Mouse (Mus musculus) telencephalon, adult 2 months (tissue): ENCODE measurements at regions not wholly inside any gene's neighbourhood (a gene's known extent, or its start where the extent isn't known, plus 50 kb on each side); places are given as distances from the start of the nearest gene placed in this dataset.

Experiments used
- DNase-seq: peaks from one replicate; pipeline ENCODE4 v3.0.0-alpha.2; 2011; ENCODE audit warnings: low read depth, low spot score

DNA sequence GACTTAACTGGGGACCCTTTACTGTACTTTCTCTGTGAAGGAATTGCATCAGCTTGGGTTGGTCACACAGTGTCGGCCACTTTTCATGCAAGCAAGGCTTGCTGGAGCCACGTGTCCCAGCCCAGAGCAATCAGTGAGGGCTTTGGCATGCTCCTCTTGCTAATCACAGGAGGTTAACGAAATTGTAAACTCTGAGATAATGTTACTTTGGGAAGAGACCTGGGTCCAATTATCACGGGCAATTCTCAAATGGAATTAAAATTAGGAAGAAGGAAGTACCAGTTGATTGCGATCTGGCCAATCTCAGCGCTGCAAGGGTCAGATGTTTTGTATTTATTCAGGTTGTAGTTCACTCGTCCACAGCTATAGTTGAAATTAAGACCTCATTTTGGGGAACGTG lies 153.2 kb downstream of the Dusp6 start:
- DNase-seq, result no peak

DNA sequence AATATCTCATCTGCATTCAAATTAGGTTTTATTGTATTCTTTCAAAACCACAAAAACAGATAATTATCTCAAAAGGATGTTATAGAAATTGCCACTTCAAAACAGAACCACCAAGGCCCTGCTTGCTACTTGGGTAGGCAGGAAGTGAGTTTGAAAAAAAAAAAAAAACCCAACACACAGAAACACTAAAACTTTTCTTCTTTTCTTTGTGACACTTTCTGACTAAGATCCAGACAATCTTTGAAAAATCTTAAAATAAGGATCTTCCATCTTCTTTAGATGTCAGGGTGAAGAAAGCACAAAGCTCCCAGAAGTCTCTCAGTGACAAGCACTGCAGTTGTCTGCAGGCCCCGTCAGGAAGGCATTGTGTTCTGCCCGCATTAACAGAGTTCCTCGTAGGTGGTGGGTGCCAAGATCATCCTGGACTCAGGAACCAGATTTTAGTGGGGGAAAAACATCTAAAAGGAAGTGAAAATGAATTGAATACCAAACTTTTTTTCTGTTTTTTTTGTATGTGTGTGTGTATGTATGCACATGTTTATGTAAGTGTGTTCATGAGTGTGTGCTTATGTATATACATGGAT lies 154.0 kb downstream of the Dusp6 start:
- no peak for DNase-seq

DNA sequence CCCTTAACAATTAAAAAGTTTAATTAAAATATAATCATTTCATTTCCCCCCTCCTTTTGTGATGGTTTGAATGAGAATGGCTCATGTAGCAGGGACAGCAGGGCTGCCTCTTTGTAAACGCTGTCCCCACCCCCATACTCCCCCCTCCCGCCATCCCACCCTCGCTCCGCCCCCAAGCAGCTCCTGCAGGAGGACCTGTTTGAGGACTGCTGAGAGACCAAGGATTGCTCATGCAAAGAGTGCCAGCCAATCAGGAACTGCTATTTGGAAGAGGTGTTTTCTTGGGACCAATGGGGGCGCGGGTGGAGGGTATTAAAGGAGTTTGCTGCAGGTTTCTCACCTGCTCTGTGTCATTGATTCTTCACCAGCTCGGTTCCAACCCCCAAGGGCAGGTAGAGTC lies 154.6 kb downstream of the Dusp6 start:
- DNase-seq, result no peak

DNA sequence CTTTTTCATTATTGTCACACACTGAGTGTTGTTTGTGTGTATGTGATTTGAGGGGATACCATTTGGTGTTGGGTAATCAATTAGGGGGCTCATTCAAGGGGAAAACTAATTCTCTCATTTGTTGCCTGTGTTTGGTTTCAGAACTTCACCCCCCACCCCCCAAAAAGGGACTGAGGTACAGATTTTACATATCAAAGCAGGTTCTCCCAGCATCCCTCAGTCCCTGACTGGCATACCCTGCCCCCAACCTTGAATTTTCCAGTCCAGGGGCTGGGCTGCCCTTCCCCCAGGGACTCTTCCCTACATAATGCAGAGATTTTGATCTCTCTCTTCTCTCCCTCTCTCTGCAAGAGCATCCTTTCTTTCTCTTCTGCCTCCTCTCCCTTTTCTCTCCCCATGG lies 155.5 kb downstream of the Dusp6 start:
- DNase-seq, result no peak

DNA sequence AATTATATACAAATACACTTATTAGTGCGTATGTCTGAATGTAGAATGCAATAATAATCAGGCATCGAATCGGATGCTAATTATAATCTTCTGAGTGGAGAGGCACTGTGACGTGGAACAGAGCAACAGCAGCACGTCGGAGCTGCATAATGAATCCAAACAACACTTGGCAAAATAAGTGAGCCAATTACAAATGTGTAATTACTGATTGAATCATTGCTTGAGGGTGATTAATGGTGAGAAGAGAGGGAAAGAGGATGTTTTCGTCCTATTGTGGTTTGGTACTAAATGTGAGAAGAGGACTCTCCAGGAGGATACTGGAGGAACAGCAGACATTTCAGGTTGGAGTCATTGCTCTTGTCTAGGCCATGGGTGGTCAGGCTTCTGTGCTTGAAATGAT lies 156.5 kb downstream of the Dusp6 start:
- no peak for DNase-seq

DNA sequence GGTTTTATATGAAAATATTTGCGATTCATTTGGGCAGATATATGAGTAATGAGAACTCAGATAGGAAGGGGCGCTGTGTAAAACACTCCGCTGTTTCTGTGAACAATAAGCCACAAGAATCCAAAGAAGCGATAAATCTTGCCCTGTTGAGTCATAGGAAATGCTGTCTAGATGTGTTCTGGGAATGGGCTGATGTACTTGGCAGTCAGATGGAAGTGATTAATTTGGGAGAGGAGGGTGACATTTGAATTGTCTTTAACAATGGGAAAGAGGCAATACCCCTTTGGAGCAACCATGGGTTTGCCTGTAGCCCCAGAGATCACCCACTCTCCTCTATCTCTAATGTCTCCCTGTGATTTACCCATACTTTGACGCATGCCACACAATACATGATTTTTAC lies 160.4 kb downstream of the Dusp6 start:
- DNase-seq, result no peak

DNA sequence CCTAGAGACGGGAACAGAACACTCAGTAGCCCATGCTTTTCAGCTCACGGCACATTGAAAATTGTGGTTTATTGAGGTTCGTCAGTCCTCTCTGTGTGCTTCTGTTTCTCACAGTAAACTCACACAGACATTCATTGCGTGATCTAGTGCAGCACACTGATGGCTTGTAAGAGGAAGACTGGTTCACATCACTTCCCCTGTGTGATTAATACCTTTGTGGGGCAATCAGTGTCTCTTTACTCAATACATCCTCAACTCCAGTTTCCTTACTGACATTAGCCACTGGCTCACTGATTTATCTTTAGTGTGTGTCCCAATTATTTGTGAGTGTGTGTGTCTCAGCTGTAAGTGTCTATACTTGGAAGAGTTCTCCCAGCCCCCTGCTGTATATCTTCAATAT lies 162.2 kb downstream of the Dusp6 start:
- DNase-seq, result no peak

DNA sequence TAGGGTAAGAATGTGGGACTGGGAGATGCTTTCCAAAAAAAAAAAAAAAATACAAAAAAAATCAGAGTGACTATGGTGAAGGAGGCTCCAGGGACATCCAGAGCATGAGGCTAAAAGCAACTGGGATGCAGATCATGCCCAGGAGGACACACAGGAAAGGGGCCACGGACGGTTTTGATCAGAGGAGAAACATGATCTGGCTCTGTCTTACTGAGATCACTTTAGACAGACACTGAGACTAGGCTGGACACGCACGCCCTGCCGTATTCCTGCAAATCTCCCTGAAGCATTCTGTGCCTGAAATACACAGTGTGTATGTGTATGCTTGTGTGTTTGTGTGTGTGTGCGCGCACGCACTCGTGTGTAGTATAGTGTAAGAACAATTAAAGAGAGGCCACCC lies 167.1 kb downstream of the Dusp6 start:
- no peak for DNase-seq

DNA sequence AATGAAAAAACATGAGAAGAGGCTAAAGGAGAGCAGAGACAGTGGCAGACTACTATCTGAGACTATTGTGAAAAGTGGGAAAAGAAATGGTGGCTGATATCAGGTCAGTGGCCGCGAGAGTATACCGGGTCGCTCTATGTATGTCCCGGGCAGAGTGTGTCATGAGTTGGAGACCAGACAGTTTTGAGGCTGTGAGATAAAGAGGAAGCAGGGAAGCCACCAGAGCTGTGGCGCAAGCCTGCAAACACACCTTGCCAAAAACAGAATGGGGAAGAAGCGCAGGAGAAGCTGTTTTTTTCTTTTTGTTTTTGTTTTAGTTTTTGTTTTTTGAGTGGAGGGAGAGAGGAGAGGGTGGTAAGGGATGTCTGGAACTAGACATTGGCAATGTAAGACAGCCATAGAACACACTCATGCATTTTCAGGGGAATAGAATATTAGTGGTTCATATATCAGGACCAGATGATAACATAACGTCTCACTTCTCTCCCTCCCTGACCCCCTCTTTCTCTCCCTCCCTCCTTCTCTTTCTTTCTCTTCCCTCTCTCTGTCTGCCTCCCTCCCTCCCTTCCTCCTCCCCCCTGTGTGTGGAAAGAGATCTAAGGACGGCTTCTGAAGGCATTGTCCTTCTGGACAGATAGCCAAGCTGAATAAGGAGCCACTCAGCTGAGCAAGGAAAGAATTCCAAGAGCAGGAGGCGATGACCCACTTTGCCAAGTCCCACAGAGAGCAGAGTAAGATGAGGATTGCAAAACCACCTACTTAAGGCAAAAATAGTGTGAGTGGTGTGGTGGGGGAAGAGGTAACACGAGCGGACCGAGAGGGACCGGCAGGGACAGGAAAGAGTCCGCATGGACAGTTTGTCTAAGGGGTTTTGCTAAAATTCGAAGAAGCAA lies 167.9 kb downstream of the Dusp6 start:
- no peak for DNase-seq

DNA sequence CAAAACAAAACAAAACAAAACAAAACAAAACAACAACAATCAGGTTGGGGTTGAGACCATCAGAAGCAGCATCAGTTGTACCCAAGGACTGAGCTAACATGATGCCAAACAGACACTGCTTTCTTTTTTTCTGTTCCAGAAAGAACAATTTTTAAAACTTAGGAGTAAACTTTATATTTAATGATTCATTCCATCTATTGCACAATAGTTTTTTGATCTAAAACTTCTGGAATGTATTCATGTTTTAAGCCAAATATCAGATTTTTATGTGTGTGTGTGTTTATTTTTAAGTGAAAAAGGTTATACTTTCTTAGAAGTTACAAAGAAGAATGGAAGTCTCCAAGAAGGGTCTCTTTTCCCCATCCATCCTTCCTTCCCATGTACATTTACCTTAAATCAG lies 174.0 kb downstream of the Dusp6 start:
- no peak for DNase-seq

DNA sequence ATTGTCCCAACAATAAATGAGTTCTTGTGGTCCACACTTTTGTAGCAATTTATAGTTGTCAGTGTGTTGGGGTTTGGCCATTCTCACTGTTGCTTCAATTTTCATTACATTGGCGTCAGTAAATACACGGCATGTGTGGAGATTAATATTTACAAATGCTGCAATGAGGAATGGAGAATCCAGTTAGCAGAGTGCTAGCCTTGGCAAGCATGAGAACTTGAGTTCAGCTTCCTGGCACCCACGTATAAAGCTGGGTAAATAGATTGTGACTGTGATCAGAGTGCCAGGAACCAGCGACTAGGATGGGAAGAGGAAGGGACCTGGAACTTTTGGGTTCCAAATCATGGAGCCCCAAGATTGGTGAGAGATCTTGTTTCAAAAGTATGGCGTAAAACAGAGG lies 177.1 kb downstream of the Dusp6 start:
- no peak for DNase-seq

DNA sequence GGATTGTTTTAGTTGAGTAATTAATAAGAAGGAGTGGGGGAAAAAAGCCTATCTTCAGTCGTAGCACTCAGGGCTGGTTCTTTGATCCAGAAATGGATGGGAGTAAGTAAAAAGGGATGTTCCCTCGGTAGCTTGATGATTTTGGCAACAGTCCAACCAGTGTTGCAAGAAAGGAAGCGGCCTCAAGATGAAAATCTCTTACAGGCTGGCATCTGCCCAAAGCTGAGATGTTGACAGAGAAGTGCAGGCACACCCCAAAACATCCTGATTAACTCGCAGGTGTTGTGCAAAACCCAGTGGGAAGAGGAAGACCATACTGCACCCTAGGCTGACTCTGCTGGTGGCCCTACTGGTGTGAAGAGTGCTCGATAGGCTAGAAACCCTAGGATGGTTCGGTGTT lies 178.0 kb downstream of the Dusp6 start:
- DNase-seq, result peak; percentile 55

DNA sequence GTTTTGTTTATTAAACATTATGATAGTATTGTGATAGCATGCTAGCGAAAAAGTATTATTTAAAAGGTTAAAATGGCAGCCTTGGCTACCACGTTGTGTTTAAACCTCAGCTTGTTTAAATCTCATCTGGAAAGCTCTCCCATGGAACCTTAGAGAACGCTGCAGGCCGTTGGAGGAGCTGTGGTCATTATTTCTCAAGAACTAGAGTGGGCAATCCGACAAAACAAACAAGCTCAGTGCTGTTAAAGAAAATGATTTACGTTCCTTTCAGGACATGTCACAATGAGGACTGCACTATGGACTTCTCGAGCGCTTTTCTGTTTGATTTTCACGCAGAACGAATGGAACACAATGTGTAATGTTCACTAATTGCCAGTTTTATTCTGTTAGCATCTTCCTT lies 178.9 kb downstream of the Dusp6 start:
- no peak for DNase-seq

DNA sequence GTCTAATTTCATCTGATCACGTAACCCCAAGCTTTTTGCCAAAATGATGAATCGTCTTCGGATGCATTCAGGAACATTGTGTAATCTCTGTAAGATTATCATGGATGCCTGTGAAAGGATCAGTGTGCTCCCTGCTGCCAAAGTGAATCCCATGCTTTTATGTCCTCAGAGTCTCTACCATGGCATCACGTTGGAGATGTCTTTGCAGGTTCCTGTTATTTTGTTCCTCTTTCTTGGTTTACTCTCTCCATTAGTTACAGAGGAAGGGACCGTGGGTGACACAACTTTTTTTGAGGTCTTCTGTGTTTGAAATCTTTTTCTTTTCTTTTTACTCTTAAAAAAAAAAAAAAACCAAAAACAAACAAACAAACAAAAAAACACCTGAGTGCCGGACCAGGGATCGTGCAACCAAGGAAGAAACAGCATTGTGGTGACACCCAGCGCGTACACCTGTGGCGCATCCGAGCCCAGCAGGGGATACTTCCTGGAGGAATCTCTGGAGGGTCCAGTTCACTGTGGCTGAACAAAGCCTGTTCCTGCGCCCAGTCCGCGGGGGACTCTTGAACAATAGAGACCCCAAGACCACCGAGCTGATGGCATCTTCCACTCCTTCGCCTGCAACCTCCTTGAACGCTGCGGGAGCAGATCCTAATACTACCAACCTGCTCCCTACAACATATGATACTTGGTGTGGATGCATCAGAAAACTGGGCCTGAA lies 180.6 kb downstream of the Dusp6 start:
- DNase-seq, result no peak

DNA sequence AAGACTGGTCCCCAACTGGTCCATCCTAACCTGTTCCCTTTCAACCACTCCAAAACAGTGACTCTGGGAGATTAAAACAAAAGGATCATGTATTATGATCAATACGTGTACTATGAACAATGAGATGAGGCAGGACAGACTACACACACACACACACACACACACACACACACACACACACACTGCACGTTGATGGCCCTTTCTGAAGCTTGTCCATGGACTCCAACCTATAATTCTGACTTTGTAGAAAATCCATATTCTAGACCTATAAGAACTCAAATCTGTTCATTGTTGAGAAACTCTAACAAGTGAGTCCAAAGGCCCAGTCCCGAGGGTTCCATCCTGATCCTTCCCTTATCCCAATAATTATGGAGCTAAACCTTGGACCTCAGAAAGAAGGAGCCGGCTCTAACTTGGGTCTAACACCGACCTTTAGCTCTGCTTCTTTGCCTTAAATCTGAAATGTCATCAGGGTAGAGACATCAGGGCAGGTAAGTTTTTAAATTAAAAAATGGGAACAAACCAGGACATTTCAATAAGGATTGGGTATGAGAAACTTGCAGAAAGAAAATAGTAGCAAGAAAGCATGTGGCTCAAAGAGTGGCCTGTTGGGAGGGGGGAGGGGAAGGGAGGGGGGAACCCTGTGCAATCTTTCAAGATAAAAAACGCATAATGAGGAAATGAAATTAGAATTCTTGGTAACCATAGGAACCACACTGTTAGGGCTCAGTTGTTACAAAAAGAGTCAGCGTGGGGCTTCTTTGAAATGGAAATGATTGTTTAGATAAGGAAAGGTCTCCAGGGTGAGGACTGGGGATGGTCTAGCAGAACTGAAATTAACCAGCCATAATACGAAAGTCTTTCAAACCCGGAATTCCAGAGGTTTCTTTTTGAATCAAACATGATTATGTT lies 187.9 kb downstream of the Dusp6 start:
- no peak for DNase-seq

DNA sequence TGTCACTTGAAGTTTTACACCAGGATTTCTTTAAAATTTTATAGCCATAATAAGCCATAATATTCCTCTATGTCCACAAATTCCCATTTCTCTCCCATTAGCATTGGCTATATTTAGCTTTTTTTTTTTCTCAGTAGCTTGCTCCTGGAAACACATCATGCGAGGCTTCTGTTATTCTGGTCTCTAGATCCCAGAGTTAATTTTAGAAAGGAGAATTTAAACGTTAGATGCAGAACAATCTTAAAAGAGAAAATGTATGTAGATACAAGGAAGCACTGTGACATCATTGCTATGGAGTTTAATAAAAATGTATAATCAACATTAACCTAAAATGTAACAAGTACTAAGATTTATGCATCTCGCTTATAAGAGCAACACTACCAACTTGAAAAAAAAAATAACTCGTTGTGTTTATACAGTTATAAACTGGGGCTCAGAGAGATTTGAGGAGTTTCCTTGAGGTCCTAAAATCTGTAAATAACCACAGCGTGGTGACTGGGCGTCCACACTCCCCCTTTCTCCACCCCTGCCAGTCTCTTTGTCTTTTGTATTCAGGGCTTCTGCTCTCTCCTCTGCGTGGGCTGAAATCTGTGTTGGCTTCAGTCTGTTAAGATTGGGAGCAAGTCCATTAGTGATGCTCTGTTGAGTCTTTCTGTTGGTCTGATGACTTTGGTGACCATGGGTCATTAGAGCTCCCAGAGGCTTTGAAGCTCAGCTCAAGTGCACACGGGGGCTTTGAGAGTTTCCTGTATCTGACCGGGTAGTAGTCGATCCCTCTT lies 188.8 kb downstream of the Dusp6 start:
- no peak for DNase-seq

DNA sequence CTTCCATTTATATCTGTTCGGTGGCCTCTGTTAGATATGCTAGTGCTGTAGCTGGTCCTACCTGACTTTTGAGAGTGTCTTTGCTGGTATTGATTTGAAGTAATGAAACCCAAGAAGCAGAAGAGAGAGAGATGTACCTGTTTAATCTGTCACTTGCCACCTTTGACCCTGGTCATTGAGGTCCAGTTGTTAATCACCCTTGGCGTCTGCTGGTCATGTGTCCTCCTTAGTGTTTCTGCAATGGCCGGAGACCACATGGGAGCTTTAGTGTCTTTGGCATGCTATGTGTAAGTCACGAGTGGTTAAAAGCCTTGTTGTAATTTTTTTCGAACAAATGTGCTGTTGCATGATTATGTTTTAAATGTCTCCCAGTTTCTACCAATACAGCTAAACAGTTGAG lies 193.1 kb downstream of the Dusp6 start:
- no peak for DNase-seq

DNA sequence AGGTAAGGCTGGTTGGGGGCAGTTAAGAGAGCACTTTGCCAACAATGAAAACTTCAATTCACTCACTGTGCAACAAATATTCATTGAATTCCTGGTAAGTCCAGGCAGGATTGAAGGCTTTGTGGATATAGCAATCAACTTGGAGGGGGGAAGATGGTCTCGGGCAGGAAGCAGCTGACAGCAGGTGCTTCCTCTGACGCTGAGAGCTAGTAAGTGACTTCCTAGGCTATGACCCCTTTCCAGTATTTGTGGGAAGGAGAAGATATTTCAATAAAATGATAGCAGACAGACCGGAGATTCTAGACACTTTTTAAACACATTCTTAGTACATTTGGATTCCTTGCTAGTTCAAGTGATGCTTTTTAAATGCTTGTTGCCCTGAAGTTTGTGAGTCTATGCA lies 195.0 kb downstream of the Dusp6 start:
- DNase-seq, result no peak

DNA sequence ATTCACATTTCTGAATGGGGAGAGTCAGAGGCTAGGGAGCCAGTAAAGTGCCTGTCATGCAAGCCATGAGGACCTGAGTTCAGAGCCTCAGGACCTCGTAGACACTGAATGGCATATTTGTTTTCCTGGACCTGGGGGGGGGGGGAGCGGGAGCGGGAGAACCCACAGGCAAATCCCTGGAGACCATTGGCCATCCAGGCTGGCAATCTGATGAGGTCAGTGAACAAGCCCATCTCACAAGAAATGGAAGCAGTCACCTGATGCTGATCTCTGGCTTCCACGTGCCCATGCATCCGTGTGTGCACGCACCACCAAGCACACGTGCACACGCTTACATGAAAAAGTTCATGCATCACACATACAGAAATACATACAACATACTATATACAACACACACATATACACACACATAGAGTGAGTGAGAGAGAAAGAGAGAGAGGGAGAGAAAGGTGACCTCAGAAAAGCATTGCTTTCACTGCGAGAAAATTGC lies 196.2 kb downstream of the Dusp6 start:
- no peak for DNase-seq

DNA sequence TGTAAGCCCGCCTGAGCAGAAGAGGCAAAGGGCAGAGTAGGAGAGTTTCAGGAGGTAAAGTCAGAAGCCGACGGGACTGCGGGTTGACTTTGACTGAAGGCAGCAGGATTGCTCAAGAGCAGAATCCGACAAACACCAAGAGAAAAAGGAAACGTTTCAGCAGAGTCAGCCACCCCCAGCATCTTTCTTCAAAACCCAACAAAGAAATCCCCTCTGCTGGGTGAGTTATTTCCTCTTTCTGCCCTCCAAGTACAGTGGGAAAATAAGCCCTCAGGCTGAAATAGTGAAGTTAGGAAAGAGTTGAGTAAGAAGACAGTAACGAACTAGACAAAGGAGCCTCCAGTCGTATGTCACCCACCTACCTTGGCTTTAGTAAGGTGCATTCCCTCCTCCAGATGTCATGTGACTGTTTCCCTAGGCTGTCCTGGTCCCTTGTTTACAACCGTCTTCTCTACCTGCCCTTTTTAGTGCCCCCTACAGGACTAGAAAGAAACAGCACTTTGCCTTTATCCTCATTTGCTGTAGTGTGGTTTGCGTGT lies 196.9 kb downstream of the Dusp6 start:
- no peak for DNase-seq
